Mouse (Mus musculus) CD8-positive naive resting alpha-beta T cell, adult 2 months (primary cell): ENCODE results near the gene Bpifb9b.
"Not testable (repeated sequence)": the region's sequence is repeated elsewhere in the genome, so short reads cannot be mapped to it uniquely, and the experiment has no call there.

Source experiments
- DNase-seq, 2 experiments: peaks; one replicate each; pipeline ENCODE4 v3.0.0; 2022; ENCODE audit warnings: low read depth in 2 of 2, low spot score in 2 of 2

Bpifb9b gene

DNA sequence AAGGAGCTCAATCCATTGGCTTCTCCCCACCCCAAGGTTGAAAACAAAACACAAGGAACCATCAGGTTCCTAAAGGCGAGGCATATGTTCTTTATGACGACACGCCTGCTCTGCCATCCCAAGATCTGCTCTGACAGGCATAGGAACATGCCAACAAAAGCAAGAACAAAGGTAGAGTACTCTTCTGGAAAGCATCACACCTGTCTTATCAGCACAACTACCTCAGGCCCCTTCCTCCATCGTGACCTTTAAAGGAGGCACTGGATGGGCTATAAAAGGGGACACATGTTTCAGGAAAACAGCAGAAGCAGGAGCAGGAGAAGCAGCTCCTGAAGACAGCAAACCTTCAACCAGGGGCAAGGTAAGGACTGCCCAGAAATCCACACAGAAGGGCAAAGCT is at the start of gene Bpifb9b:
Bpifb9b (plus strand) TSS at position 301 of the 400 bp plus-strand sequence.
- DNase-seq, result not testable (repeated sequence)

- DNase-seq, result not testable (repeated sequence)
Measured at GRCm38 (mm10) chr2:154257554-154257953, 49.5 kb upstream of the Bpifb9b start, which contains the start of gene Bpifb9a. TSS of gene Bpifb9a (plus strand) at chr2:154257854.

DNA sequence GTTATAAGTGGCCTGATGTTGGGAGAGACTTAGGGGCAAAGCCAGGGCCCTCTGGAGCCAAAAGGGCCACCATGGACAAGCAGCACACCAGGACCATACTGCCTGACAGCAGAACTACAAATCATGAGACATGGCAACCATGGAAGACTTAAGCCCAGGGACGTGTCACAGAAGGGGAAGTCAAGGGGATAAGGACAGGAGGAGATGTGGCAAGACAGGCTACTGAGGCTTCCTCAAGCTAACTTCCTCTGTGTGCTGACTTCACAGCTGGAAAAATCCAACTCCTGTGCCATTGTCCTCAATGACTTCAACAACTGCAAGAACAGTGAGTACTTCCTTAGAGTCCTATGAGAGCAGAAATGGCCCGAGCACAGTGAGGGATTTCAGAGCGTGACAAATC is 42.6 kb upstream of the Bpifb9b start:
- DNase-seq, result not testable (repeated sequence)

GRCm38 (mm10) chr2:154291866-154292265 is 15.2 kb upstream of the Bpifb9b start:
- not testable (repeated sequence) for DNase-seq

DNA sequence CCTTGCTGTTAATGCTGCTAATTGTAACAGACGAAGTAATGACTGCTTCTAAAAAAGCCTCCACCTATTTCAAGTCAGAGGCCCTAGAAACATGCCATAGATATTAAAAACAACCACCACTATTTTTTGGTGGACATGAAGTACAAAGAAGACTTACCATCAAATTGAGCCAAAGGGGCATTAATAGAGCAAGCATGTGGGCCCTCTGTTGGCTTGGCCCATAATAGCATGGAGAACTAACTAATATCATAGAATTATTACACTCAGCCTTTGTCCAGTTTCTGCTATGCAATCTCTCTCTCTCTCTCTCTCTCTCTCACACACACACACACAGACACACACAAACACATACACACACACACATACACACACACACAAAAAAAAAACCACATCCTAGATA is 14.2 kb upstream of the Bpifb9b start:
- DNase-seq, result no peak

DNA sequence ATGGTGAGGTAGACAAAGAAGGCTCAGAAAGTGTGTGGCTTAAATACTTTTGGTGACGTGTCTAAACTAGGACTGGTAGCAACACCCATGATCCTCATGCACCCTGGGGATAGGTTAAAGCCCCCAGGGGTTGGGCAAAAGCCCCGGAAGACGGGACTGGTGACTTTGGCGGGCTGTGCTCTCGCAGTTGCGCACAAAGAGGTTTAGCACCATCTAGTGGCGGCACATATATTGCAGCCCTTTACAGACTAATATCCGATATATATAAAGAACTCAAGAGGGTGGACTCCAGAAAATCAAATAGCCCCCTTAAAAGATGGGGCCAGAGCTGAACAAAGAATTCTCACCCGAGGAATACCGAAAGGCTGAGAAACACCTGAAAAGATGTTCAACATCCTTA is 12.3 kb upstream of the Bpifb9b start:
- peak; percentile 41 to 49 for DNase-seq

- peak; percentile 42 to 57 for DNase-seq
Measured at GRCm38 (mm10) chr2:154300496-154300895, 6.5 kb upstream of the Bpifb9b start.

GRCm38 (mm10) chr2:154301763-154302162 is 5.3 kb upstream of the Bpifb9b start:
- no peak for DNase-seq

GRCm38 (mm10) chr2:154304604-154305003 is 2.4 kb upstream of the Bpifb9b start:
- not testable (repeated sequence) for DNase-seq

GRCm38 (mm10) chr2:154313771-154314170 is 6.7 kb downstream of the Bpifb9b start:
- not testable (repeated sequence) for DNase-seq

- DNase-seq, result no peak
Measured at GRCm38 (mm10) chr2:154326852-154327251, 19.8 kb downstream of the Bpifb9b start.

DNA sequence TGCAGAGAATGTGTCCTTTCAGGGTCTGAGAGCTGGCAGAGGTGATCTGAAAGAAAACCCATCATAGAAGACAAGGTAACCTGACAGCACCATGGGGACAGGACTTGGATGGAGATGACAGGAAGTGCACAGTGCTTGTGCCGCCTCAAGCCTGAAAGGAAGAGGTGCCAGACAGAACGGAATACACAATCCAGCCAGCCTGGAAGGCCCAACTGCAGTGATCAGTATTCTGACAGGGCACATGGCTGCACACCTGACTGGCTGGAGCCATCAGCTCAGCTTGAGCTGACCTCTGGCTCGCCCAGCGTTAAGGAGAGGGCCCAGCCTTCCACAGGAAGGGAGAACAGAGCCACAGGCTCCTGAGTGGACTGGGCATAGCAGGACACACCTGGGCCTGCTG is 28.5 kb downstream of the Bpifb9b start:
- DNase-seq, result no peak

DNA sequence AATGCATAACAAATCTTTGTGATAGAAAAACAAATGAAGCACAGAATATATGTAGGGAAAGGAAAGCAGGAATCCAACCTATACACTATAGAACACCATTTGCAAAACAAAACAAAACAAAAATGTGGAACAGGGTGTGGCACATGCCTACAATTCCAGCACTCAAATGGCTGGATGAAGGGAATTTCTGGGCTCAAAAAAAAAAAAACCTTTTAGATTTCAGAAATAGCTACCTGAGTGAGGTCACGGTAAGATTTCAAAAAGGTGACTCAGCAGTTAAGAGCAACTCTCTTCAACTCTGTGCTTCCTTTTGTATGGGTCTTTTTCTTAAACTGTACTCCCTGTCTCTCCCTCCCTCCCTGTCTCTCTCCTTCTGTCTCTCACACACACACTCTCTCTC is 31.1 kb downstream of the Bpifb9b start:
- no peak for DNase-seq

- DNase-seq, result no peak
Measured at GRCm38 (mm10) chr2:154339356-154339755, 32.3 kb downstream of the Bpifb9b start.

DNA sequence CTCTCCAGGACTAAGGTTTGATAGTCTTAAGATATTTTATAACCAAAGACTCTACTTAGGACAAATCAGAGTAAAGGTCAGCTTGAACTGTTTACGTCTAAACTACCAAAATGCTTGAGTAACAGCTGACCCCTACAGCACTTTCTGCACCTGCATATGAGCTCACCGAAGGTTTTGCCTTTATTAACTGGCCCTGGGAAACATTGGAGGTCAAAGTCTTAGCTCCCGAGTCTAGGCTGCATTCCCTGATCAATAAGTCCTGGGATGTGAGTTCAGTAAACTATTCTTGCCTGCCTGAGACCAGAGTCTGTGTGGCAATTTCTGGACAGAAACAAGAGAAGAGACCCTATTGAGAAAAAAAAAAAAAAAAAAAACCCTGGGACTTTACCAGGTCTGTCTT is 41.1 kb downstream of the Bpifb9b start:
- no peak for DNase-seq

DNA sequence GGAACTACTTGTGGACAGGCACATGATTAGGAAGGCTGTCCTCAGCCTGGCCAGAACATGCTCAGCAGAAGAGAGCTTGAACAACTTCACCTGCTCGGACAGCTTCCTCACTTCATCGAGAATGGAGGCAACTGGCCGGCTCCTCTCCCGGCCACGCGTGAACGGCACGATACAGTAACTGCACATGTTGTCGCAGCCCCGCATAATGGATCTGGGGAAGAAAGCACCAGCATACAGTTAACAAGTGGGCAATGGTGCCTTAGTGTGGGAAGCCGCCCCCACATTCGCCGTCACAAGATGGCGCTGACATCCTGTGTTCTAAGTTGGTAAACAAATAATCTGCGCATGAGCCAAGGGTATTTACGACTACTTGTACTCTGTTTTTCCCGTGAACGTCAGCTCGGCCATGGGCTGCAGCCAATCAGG is 47.0 kb downstream of the Bpifb9b start:
- not testable (repeated sequence) for DNase-seq

GRCm38 (mm10) chr2:154367510-154367909 is 60.5 kb downstream of the Bpifb9b start:
- no peak for DNase-seq
